Mouse (Mus musculus): ENCODE measurements around the gene Skp1a. TPM values are rescaled to one million over a fixed set of nuclear protein-coding genes. Genes with fewer than 3 reads are reported as not detected.
A peak's percentile ranks its signal among the peaks of the same experiment; 100 is the strongest.

Gene Skp1a
- total and polyA plus RNA-seq, 3 experiments: 169 to 1,533 (median 445) TPM

GRCm38 (mm10) chr11:52267271-52267670 is 35.5 kb downstream of the Skp1a start:
- H3K9ac ChIP-seq (ENCODE audit: control insufficient read depth, low read depth, low read length, poor library complexity, severe bottlenecking): no peak overlapping the region
- no peak for DNase-seq (ENCODE audit: low read depth, low spot score)
- H3K4me3 ChIP-seq (ENCODE audit: control insufficient read depth in 1 of 2, insufficient read depth in 1 of 2, low read depth in 2 of 2, low read length in 2 of 2): no peak overlapping the region
- no peak for TF ChIP-seq GABPA (IDR thresholded peaks at IDR 0.05; ENCODE audit: low read depth, low read length)
- no peak for TF ChIP-seq USF1 (IDR thresholded peaks at IDR 0.05; ENCODE audit: low read depth, low read length)
- TF ChIP-seq EP300 (IDR thresholded peaks at IDR 0.05; ENCODE audit: low read depth in 1 of 2, low read length in 2 of 2): no peak
- peak; percentile 58; the same call in 1 of the 2 replicates for TF ChIP-seq TBP (IDR thresholded peaks at IDR 0.05; ENCODE audit: low read depth, low read length)
- TF ChIP-seq CTCF (IDR thresholded peaks at IDR 0.05 in 2 of 3, conservative IDR thresholded peaks at IDR 0.05 in 1 of 3; ENCODE audit: control insufficient read depth in 1 of 3, insufficient read depth in 1 of 3, low read depth in 2 of 3, low read length in 3 of 3, poor library complexity in 1 of 3, severe bottlenecking in 1 of 3): no peak
- TF ChIP-seq NRF1 (IDR thresholded peaks at IDR 0.05; ENCODE audit: insufficient read depth, low read depth, low read length, poor library complexity, severe bottlenecking): no peak
- H3K27me3 ChIP-seq (ENCODE audit: control insufficient read depth in 1 of 2, insufficient read depth in 2 of 2, low read length in 2 of 2): no peaks in the 10 kb centered on the region
- no peaks in the 10 kb centered on the region for H3K36me3 ChIP-seq (ENCODE audit: control insufficient read depth in 1 of 2, insufficient read depth in 2 of 2, low read length in 2 of 2)
- no peaks in the 10 kb centered on the region for H3K79me2 ChIP-seq (ENCODE audit: control insufficient read depth, insufficient read depth, low read length, poor library complexity)
- no peak overlapping the region for H3K27ac ChIP-seq (ENCODE audit: control insufficient read depth, low read depth, low read length)
- no peaks in the 10 kb centered on the region for H3K9me3 ChIP-seq (replicated peaks; ENCODE audit: insufficient read depth, low read length)
- H3K4me1 ChIP-seq (ENCODE audit: control insufficient read depth in 1 of 2, insufficient read depth in 2 of 2, low read length in 2 of 2): no peaks in the 10 kb centered on the region

GRCm38 (mm10) chr11:52268104-52268835 is 36.5 kb downstream of the Skp1a start:
- Histone ChIP-seq H3K27ac (ENCODE audit: control insufficient read depth, low read depth, low read length) (no peak overlapping the region), H3K4me1 (ENCODE audit: control insufficient read depth in 1 of 2, insufficient read depth in 2 of 2, low read length in 2 of 2) (no peaks in the 10 kb centered on the region), H3K36me3 (ENCODE audit: control insufficient read depth in 1 of 2, insufficient read depth in 2 of 2, low read length in 2 of 2) (no peaks in the 10 kb centered on the region), H3K79me2 (ENCODE audit: control insufficient read depth, insufficient read depth, low read length, poor library complexity) (no peaks in the 10 kb centered on the region), H3K9me3 (replicated peaks; ENCODE audit: insufficient read depth, low read length) (no peaks in the 10 kb centered on the region), H3K4me3 (ENCODE audit: control insufficient read depth in 1 of 2, insufficient read depth in 1 of 2, low read depth in 2 of 2, low read length in 2 of 2) (no peak overlapping the region), H3K27me3 (ENCODE audit: control insufficient read depth in 1 of 2, insufficient read depth in 2 of 2, low read length in 2 of 2) (no peaks in the 10 kb centered on the region), H3K9ac (ENCODE audit: control insufficient read depth, low read depth, low read length, poor library complexity, severe bottlenecking) (no peak overlapping the region)
- no peak for DNase-seq (ENCODE audit: low read depth, low spot score)
- TF ChIP-seq SIN3A (IDR thresholded peaks at IDR 0.05; ENCODE audit: low read length): no peak
- no peak for TF ChIP-seq RAD21 (IDR thresholded peaks at IDR 0.05; ENCODE audit: low read depth, low read length)
- TF ChIP-seq ZMIZ1 (IDR thresholded peaks at IDR 0.05; ENCODE audit: low read depth, low read length): no peak
- no peak for TF ChIP-seq ETS1 (IDR thresholded peaks at IDR 0.05; ENCODE audit: low read depth, low read length)
- no peak for TF ChIP-seq POLR2AphosphoS2 (IDR thresholded peaks at IDR 0.05; ENCODE audit: low read length)
- TF ChIP-seq KAT2A (conservative IDR thresholded peaks at IDR 0.05; ENCODE audit: low read depth, low read length): no peak
- no peak for TF ChIP-seq CHD2 (IDR thresholded peaks at IDR 0.05; ENCODE audit: low read length)
- TF ChIP-seq ELF1 (IDR thresholded peaks at IDR 0.05; ENCODE audit: low read depth, low read length): no peak
- TF ChIP-seq MAZ (IDR thresholded peaks at IDR 0.05; ENCODE audit: low read depth, low read length): no peak
- TF ChIP-seq TAL1 (IDR thresholded peaks at IDR 0.05; ENCODE audit: low read length): no peak
- no peak for TF ChIP-seq BHLHE40 (IDR thresholded peaks at IDR 0.05; ENCODE audit: borderline replicate concordance, low read depth, low read length)
- no peak for TF ChIP-seq MYB (IDR thresholded peaks at IDR 0.05; ENCODE audit: low read depth, low read length)
- no peak for TF ChIP-seq ZKSCAN1 (IDR thresholded peaks at IDR 0.05; ENCODE audit: low read depth, low read length)
- TF ChIP-seq GABPA (IDR thresholded peaks at IDR 0.05; ENCODE audit: low read depth, low read length): no peak
- no peak for TF ChIP-seq SMC3 (IDR thresholded peaks at IDR 0.05; ENCODE audit: low read depth, low read length)
- TF ChIP-seq TBP (IDR thresholded peaks at IDR 0.05; ENCODE audit: low read depth, low read length): no peak
- TF ChIP-seq EP300 (IDR thresholded peaks at IDR 0.05; ENCODE audit: low read depth in 1 of 2, low read length in 2 of 2): no peak
- TF ChIP-seq USF2 (IDR thresholded peaks at IDR 0.05; ENCODE audit: borderline replicate concordance in 1 of 2, insufficient read depth in 1 of 2, low read depth in 1 of 2, low read length in 2 of 2): no peak
